Mouse (Mus musculus) NIH3T3 (cell line): ENCODE data around the gene Kmt2a.
"Not testable (repeated sequence)": the region's sequence is repeated elsewhere in the genome, so short reads cannot be mapped to it uniquely, and the experiment has no call there.

ENCODE experiments used
- DNase-seq: peaks from one replicate; pipeline ENCODE4 v3.0.0-alpha.2; 2012; ENCODE audit warnings: low read depth

Gene Kmt2a

DNA sequence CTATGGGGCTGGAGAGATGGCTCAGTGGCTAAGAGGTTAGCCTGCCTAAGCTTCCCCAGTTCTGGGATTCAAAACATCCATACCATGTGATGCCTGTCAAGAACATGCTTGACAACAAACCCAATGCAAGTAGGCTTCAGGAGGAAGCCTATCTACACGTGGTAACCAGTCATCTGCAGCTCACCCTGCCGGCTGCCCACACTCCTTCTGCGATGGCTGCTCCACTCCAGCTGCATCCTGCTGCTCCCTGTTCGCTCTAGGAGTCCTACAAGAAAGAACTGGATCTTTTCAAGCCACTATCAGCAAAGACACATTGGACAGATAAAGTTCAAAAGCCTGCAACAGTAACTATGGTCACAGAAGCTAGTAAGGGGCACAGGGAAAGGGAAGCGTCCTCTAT, 63.6 kb downstream of the Kmt2a start:
- DNase-seq: no peak

DNA sequence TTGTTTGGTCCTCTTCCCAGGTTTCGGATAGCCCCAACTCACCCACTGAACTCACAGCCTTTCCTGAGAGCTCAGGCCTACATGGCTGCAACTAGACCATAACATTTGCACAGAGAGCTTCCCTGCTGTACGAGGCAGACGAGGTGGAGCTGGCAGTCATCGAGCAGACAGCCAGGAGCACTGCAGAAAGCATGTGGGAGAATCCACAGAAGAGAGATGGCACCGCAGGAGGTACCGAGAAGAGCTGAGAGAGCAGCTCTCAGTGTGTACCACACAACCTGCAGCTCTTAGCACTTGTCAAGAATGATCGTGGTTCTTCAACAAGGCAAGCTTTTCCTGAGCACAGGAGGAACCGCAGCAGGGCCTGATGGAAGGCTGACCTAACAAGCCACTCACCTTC, 66.9 kb downstream of the Kmt2a start:
- DNase-seq: no peak

DNA sequence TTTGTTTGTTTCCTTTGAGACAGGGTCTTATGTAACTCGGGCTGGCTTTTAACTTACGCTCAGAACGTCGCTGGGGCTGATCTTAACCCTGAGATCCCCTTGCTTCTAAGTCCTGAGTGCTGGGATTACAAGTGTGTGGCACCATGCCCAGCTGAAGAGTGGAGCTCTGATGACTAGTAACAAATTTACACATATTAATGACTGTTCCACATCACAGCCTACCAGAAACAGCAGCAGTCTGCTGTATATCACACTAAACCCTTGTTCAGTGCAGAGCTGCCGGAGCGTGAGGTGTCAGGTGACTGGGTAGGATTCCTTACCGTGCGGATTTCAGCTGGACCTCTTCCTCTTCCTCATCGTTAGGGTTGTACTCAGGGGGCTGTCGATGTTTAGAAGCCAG, 70.8 kb downstream of the Kmt2a start:
- no peak for DNase-seq

DNA sequence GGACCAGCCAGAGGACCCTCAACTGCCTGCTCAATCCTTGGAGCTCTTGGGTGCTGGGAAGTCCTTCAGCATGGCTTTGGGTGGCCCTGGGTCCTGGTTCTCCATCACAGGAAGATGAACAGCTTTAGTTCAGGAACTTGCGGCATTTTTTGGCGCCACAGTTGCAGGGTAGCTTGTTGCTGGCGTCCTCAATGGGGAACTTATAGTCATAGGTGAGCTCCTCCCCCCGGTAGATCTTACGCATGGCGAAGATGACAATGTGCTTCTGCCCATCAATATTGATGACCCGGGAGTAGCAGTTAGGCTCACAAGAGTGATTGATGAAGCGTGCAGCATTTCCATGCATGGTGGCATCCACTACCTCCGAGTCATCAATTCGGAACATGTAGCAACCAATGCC, 73.3 kb downstream of the Kmt2a start:
- no peak for DNase-seq

DNA sequence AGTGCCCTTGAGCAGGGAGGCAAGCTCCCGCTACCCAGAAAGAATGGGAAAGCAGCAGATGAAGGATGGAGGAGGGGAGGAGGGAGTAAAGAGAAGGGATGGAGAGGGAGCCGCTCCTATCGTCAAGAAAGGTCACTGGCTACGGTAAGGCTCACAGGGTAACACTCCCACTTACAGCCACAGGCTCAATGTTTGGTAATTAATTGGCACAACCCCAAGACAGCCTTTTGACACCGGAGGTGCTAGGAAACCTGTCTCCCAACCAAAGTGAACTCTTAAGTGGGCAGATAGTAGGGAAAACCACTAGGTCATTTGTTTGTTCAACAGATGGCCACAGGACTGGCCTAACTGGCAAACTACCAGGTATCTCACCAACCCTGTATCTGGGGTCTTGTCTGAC, 74.0 kb downstream of the Kmt2a start:
- DNase-seq: no peak

DNA sequence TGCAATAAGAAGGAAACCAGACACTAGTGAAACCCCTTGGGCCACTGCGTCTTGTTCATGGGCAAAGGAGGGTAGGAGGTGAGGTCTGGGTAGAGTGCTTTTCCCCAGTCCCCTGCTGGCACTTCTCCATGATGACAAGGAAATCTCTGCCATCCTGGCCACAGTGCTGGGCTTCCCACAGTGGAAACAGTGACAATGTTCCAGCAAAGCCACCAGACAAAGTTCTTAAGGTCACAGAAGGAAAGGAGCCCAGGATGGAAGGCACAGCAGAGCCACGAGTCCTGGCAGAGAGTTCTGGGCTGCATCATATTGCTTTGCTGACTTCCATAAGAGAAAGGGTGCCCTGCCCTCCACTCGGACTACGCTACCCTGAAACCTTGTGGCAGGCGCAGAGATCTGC, 75.6 kb downstream of the Kmt2a start:
- no peak for DNase-seq

DNA sequence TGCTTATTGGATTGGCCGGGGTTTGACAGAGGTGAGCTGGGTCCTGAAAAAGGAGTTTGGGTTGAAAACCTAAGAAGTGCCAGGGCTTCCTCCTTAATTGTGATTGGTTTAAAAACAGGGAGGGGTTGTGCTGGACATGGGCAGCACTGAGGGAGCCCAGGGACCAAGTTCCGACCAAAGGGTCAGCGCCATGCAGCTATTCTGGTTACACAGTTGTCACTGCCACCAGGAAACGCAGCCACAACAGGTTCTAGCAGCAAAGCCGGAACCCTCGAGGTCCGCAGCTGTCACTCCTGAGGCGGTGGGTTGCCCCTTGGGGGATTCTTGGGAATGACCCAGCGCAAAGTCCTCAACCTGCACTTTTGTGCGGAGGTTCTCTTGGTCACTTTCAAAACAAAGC, 76.4 kb downstream of the Kmt2a start:
- DNase-seq: no peak

DNA sequence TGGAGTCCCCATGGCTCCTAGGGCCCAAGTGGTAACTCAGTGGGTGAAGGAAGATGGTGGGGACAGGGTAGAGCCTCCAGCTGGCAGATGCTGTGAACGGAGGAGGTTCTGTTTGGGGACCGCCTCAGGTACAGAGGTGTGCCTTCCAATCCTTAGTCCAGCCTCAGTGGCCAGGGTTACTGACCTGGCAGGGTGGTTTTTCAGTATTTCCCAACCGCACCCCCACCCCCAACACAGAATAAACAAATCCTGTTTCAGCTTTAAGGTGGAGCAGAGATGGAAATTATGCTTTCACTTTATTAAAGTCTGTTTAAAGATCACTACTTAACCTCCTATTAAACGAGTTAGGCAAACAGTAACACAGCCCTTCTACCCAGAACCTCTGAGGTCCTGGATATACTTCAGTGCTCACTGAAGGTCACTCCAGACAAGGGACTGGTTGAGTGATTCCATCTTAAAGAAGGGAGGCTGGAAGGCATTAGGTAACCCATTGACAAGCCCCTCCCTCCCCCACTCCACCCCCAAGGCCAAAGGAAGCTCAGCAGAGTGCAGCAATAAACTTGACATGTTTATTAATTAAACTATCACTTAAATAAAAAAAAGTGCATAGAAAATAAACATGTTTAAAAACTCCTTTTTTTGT, 78.2 kb downstream of the Kmt2a start, which contains the start of gene Ttc36:
Gene Ttc36 (minus strand): TSS at position 265 of the 643 bp plus-strand sequence.
- peak; percentile 11 for DNase-seq

DNA sequence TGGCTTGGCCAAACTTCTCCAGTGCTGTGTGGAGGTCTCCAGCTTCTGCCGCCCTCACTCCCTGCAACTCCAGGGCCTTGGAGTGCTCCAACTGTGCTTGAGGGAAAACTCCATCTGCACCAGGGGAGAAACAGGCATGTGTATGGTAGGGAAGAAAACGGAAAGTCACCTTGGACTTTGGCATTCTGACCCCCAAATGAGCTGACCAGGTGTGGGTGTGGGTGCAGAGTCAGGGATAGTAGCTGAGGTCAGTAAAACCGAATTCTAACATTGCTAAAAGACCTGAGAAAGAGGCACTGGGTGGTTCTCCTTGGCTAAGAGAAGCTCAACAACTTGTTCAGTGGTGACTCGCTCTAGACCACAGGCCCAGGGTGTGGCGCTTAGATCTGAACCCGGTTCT, 79.4 kb downstream of the Kmt2a start:
- DNase-seq: peak; percentile 46

DNA sequence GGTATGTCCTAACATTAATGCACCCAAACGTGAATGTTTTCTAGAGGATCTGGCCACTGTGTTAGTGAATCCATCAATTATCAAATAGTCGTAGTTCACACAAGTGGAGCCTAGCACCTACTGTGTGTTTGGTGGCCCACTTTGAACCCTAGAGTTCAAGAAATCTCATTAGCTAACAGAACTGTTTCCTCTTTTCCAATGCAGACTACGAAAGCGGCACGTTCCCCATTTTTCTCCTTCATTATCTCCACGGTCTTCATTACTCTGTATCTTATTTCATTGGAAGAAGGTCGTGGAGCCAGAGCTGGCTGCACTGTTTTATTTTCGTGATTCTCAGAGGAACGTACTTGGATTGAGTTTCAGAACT, 81.2 kb downstream of the Kmt2a start:
- no peak for DNase-seq

DNA sequence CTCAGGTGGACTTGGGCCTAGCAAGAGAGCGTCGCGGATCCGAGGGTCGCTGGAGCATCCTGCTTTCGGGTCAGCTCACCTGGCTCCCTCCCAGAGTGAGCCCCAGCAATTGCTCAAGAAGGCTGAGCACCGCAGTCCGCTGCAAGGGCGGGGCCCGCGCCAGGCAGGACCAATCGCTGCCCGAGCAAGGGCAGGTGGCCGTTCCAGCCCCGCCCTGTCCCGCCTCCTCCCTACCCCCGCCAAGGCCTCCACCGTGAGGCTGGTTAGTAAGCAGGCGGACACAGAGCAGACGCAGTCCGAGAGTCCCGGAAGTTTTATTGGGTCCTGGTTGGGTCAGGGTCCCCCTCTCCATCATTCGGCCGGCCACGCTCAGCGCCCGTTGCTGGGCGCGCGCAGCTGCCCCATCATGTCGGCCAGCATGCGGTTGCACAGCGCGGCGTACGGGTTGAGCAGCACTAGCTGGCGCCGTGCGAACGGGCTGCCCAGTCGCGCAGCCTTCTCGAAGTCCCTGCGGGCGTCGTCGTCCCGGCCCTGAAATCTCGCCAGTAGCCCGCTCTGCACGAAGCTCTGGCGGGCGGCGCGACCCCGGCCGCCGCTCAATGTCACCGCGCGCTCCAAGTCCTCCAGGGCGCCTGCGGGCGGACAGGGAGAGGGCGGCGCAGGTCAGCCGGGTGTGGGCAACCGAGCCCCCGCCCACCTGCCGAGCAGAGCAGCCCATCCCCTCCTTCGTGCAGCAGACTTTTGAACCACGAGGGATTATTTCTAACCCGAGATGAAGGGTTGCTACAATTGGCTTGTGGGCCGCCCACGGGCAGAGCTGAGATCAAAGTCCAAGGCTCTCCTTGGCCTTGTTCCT, 81.8 kb downstream of the Kmt2a start, which contains the start of gene Tmem25:
Gene Tmem25 (minus strand): TSS at position 206 of the 856 bp plus-strand sequence.
- DNase-seq: no peak

DNA sequence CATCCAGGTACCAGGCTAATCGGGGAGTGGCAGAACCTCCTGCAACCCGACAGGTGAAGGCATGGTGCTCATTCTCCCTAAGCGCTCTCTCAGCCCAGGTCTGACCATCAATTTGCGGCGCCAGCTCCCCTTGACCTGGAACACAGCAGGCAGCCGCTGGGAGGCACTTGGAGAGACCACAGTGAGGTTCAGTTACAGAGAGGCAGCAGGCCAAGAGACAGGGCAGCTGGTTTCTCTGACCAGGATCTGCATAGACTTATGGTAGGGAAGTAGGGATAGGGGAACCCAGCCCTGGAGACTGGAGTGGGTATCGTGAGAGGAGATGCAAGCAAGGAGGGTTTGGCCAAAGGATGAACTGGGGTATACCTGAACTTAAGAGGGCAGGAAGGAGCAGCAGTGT, 82.8 kb downstream of the Kmt2a start:
- no peak for DNase-seq

DNA sequence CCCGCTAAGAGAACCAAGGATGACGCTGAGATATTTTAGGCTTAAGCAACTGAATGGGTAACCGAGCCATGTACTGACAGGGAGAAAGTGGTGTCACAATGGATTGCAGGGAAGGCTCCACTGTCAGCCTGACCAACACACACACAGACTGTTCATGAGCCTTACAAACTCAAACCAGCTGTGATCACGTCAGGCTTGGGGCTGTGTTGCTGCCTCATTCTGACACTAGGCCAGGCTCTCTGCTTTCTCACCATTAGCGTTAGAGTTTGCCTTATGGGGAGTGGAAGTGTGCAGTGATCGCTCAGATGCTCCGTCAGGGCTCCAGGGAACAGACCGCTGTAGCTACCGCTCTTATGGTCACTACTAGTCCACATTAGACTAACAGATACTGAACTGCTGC, 88.3 kb downstream of the Kmt2a start:
- DNase-seq: peak; percentile 58

DNA sequence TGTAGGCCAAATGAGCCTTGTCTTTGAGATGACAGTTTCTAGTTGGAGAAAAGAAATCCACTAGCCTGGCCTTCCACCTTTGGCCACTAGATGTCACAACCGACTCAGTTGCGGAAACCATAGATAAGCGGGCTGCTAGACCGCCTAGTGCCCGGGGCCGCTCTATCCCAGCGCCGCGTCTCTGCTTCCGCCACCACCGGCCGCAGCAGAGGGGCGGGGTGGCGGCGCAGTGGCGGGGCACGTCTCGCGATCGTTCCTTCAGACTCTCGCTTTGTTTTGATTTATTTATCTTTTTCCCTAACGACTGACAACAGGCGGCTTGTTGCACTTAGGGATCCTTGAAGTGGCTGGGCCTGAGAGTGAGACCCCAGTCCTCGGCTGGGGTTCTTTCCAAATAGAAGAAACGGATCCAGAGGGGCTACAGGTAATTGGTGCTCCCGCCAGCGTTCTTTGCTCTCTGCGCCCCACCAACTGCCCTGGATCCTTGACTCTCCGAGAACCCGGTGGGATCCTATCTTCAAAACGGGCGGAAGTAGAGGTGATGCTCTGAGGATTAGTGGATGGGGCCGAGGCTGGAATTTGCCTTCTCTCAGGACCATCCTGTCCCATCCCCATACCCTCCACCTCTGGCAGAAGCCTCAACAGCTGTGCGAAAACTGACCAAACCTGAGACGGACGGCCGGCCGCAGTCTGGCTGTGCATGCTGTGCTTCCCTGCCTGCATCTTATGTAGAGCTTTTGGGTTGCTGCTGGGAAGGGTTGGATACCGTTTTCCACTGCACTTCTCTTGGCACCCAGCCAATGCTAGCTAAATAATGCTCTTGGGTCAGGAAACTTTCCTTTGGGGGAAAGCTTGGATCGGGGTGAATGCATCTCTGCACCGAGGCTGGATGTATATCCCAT, 108.1 kb downstream of the Kmt2a start:
- DNase-seq: peak; percentile 97

DNA sequence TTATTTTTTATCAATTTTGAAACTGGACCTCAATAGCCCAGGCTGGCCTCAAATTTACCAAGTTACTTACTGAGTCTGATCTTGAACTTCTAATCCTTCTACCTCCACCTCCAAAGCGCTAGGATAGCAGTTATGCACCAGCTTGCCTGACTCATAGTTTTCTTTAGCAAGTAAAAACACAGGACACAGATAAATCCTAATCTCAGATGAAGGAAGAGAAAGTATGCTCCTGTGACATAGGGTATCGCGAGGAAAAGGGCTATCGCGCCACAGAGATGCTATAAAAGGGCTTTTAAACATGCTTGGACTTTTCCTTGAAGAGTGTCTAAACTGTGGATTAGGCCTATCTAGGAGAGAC, 108.7 kb downstream of the Kmt2a start:
- no peak for DNase-seq

DNA sequence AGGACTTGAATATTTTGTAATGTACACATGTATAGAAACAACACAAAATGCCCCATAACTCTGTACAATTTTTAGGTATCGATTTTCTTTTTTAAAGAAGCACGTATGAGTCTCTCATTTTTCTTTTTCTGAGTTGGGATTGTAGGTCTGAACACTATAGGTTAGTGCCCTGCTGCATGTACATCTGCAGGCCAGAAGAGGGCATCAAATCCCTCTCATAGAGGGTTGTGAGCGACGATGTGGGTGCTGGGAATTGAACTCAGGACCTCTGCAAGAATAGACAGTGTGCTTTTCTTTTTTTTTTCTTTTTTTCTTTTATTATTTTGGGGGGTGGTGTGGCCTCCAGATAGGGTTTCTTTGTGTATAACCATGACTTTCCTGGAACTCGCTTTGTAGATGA, 109.7 kb downstream of the Kmt2a start:
- no peak for DNase-seq

DNA sequence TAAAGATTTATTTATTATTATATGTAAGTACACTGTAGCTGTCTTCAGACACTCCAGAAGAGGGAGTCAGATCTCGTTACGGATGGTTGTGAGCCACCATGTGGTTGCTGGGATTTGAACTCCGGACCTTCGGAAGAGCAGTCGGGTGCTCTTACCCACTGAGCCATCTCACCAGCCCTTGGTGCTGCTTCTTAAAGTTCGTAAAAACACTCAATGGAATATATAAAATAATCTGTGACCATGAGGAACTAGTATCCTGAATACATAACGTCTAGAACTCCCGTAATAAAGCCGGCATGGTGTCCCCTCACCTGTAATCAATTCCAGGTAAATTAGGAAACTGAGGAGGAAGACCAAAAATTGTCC, 113.1 kb downstream of the Kmt2a start:
- DNase-seq: not testable (repeated sequence)

DNA sequence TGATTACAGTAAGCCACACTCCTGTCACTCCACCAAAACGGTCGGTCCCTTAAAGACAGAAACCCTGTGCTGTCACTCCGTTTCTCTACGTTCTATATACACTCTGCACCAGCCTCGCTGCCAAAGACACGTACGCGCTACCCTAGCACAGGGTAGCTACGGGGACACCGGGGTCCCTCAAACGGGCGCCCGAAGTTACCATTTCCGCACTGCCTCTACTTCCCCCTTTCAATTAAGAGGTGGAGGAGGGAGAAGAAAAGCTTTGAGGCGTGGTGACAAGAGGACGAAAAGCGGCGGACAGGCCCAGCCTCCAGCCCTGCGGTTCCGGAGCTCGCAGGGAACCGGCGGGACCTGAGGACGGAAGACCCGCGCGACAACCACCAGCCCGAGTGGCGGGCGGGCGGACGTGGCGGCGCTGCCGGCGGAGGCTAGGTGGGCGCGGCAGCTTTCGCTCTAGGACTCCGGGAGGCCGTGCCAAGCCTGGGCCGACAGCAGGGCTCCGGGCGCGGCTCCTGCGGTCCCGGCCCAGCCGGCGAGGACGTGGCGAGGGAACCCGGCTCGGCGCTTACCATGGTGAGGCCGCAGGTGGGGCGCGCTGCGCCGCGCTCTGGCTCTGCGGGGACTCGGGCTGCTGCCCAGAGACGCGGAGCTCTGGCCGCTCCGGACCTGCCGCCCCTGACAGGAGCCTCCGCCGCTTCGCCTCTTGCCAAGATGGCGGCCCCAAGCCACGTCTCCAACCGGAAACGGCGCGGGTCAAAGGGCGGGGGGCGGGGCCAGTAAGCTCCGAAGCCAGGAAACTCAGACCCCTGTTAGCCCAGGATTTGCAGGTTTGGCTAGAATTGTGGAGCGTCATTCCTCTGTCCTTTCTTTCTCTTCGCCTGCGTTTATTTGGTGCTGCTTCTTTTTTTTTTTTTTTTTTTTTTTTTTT, 113.7 kb downstream of the Kmt2a start, which contains the start of the genes Arcn1 and Ift46:
Gene Arcn1 (minus strand): TSS at position 745 of the 928 bp plus-strand sequence.
Gene Ift46 (plus strand): TSS at position 808 of the 928 bp plus-strand sequence.
- peak; percentile 93 for DNase-seq

DNA sequence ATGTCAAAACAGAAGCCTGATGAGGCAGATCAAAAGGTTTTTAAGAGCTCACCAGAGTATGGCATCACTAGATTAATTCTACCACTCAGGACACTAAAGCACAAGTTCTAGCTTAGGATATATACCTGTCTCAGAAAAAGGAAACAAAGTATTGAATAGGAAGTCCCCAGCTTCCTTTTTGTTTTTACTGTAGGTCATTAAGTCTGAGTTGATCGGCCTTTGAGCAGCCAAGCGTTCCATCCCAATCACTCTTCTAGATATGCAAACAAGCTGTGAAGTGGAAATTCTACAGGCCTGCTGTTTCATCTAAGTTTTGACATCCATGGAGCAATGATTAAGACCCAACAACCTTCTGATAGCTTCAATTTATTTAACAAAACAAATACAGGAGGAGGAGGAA, 120.2 kb downstream of the Kmt2a start:
- DNase-seq: no peak
